4 mouse cellular contexts compared by ENCODE assay signal in genomic region chr19:46990625-46991024, GRCm38 (mm10). TPM values are rescaled to one million over a fixed set of nuclear protein-coding genes. Genes with fewer than 3 reads are reported as not detected.
"Had no signal": no experiment of that assay in that cellular context is flagged by ENCODE, and none has a peak within 500 bp of the region (broad histone marks: within the 10 kb centered on the region; RNA-seq: fewer than 3 reads in every experiment).

No protein-coding gene starts in this region.

RNA-seq across cellular contexts. Expression of gene Ina, which starts 23.9 kb away (rescaled TPM):
- total RNA-seq: megakaryocyte progenitor cell, adult 5-6 weeks had no signal
- polyA plus RNA-seq: liver, postnatal 0 days; macrophage; myocyte had no signal
